Mouse (Mus musculus): ENCODE data around the gene Alk.
A peak's percentile ranks its signal among the peaks of the same experiment; 100 is the strongest.

The Alk gene

GRCm38 (mm10) chr17:72265171-72266022 is 339.0 kb downstream of the Alk start:
- DNase-seq (ENCODE audit: low spot score in 2 of 2): peak in 1 of 2 experiments; percentile 11

DNA sequence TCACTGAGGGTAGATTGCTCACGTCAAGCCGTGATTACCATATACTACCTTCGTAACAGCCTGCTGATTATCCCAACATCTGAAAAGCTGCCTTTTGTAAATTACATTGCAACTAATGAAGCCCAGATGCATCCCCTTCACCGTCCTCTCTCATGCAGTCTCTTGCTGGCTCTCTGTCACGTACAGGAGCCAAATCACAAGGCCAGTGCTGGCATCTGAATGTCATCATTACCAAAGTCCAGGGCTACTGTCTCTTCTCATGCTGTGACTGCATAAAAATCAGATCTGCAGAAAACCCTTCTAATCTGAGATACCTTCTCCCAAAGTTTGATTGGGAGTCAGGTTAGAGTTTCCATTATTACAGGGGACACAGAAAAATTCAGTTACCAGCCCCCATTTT is 351.0 kb downstream of the Alk start:
- DNase-seq (ENCODE audit: low spot score in 2 of 2): no peak

GRCm38 (mm10) chr17:72251554-72251953 is 352.9 kb downstream of the Alk start:
- DNase-seq (ENCODE audit: low spot score in 2 of 2): no peak

- DNase-seq (ENCODE audit: low spot score in 2 of 2): no peak
Measured at GRCm38 (mm10) chr17:72250482-72251405, 353.7 kb downstream of the Alk start.

DNA sequence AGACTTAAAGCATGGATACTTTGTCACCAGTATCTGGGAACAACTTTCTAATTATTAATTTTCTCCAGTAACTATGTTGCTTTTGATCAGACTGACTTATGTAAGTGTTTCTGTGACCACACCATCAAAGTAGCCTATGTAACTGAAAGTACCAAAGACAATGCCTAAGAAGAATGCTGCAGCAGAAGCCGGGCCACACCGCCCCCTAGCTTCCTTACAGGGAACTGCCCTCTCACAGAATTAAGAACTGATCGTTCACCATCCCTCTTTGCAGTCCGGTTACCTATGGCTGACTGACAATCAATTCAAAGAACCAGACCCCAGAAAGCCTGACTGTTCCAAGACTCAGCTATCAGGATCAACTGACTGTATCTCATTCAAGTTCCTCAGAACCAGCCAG is 362.4 kb downstream of the Alk start:
- DNase-seq (ENCODE audit: low spot score in 2 of 2): peak; percentile 6 to 16

DNA sequence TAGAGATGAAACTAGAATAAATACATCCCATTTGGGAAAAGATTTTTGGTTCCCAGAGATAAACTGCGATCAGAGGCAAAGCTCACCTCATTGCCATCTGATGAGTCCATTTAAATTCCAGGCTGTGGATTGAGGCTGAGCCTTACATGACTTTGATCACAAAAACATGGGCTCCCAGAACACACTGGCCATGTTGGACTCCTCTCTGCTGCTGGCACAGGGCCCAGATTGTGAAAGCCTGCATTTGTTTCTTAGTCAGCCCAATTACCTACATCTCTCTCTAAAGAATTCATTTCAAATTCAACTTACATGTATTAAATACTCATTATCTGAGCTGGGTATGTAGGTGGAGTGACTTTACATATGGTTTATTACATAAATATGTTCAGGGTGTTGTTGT is 367.1 kb downstream of the Alk start:
- peak in 1 of 2 experiments; percentile 9 for DNase-seq (ENCODE audit: low spot score in 2 of 2)

DNA sequence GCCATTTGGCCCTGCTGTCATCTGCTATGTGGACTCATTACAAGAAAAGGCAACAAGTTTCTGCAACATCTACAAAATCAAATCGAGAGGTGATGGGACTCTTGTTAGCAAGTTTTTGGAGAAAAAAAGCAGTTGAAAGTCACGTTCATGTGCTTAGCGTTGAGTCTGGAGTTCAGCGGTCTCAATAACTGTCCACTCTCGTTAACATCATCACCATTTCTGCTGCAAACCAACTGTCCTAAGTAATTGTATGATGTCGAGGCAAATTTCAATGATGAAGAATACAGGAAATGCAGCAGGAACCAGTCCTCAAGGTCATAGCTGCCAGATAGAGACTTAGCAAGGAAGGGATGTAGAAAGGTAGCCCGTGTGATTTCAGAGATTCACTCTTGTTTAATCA is 373.5 kb downstream of the Alk start:
- DNase-seq (ENCODE audit: low spot score in 2 of 2): no peak

DNA sequence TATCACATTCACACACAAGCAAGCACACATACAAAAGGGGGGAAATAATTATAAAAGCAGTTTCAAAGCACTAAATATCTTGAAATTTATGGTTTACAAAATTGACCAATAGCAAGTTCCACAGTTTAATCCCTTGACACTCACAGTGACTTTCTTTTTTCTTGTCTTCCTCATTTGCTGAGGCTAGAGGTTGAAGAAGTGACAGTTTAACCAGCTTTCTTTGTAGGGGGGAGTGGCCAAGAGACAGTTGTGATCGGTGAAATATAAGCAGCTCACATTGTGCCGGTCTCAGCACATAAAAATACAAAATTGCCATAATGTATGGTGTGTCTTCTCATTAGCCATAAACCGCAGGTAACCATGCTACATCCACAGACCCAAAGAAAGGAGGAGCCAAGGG is 385.6 kb downstream of the Alk start:
- DNase-seq (ENCODE audit: low spot score in 2 of 2): no peak

GRCm38 (mm10) chr17:72197576-72197975 is 406.9 kb downstream of the Alk start:
- DNase-seq (ENCODE audit: low spot score in 2 of 2): no peak

DNA sequence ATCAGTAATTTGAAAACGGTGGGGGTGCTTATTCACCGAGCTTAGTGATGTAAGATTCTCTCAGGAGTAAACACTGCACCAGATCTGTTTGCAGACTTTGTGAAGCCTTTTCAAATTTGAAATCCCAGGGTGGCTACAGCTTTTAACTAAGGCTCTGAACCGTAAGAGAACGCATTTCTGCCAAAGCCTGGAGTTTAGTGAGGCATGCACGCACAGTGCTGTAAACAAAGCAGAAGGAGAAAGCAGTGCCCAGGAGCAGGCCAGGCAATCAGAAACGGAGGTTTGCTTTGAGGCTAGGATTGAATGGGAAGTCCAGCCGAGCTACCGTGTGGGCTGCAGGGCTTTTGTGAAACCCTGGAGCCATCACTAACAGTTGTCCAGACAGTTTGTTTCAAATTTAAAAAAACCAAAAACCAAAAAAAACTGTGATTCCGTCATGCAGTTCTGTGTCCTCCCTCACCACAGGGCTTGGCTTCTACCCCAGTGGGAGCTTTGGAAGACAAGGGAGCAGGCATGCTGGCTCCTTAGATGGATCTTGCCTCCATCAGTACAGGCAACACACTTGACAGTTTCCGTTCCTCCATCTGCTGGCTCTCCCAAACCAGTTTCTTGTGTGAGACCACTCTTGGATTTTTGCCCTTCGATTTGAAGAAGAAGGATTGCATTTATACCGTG is 409.3 kb downstream of the Alk start:
- DNase-seq (ENCODE audit: low spot score in 2 of 2): no peak

GRCm38 (mm10) chr17:72190536-72190935 is 413.9 kb downstream of the Alk start:
- no peak for DNase-seq (ENCODE audit: low spot score in 2 of 2)

DNA sequence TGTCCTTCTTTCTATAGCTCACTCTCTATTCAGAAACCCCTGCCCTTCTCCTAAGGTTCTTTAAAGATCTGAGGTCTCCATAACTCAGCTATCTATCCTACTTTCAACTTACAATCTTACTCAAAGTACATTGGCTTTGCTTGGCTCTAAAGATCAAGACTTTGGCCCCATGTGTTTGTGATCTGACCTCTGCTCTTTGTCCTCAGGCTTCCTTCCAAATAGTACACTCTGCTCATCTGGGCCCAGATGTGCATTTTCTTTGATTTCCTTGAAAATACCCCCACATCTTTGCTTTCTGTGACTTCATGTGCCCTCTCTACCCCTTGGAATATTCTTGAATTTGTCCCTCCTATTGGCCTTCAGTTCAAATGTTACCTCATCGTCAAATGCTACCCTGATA is 417.4 kb downstream of the Alk start:
- no peak for DNase-seq (ENCODE audit: low spot score in 2 of 2)

DNA sequence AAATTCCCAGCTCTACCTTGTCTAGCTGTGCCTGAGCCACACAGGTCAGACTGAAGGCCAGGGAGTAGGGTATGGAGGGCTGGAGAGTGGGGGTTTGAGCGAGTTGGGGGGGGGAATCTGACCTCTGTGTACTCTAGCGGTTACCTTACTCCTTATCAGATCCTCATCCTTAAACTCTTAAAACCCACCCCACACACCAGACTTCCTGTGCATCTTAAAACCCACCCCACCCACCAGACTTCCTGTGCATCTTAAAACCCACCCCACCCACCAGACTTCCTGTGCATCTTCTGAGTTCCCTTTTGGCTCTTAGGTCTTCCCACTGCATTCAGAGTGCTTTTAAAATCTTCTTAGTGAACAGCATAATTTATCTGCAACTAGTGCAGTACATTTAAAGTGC is 422.0 kb downstream of the Alk start:
- no peak for DNase-seq (ENCODE audit: low spot score in 2 of 2)

GRCm38 (mm10) chr17:72180200-72180599 is 424.2 kb downstream of the Alk start:
- no peak for DNase-seq (ENCODE audit: low spot score in 2 of 2)

GRCm38 (mm10) chr17:72179722-72180140 is 424.7 kb downstream of the Alk start:
- DNase-seq (ENCODE audit: low spot score in 2 of 2): no peak

DNA sequence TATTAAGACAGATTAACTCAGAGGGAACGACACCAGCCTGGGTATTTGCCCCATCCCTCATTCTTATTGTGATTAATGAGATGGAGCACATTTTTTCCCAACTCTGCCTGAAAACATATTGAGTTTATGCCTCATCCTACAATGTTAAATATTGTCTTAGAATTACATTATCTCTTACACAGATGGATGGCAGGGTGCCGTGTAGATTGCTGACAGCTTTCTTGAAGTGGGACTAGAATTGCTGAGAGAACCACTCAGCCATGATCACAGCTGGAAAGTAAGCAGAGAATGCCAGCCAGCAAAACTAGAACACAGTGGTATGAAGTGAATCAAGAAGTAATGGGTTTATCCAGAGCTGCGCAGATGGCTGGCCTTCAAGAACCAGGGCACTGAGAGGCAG is 430.6 kb downstream of the Alk start:
- DNase-seq (ENCODE audit: low spot score in 2 of 2): peak in 1 of 2 experiments; percentile 14

DNA sequence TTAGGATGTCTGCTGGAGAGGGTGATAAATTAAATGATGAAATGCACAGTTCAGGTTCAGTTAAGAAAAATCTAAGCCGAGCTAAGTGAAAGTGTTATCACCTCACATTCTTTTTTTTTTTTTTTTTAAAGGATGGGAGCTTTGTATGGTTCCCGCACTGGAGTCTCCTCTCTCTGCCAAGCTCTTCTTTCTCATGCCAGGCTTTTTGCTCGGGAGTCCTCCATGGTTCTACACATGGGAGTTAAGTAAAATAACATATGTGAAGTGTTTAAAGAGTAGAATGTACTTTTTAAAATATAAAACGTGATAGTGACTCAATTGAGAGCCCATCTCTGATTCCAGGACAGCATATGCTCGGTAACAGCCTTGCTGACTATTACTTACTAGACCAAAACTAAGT is 436.3 kb downstream of the Alk start:
- no peak for DNase-seq (ENCODE audit: low spot score in 2 of 2)

DNA sequence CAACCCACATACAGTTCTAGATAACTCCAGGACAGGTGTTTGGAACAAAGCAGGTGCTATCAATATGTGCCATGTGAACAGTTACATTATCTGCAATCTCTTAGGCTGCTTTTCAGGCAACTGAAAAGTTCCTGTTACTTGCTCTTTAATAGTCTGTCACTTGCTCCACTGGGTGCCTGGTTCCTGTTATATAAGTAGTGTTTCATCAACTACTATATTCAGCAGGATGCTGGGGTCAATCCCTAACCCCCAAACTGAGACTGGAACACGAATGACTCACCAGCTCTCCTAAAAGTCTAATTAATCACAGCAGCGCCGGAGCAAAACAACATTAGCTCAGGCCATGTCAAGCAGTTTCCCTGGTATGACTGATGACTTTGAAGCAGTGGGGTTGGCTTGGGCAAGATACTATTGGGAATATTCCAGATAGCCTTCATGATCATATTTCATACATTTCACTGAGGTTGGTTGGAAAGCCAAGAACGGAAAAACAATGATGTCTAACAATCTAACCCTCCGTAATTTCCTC is 445.5 kb downstream of the Alk start:
- DNase-seq (ENCODE audit: low spot score in 2 of 2): no peak

- DNase-seq (ENCODE audit: low spot score in 2 of 2): no peak
Measured at GRCm38 (mm10) chr17:72157830-72158629, 446.4 kb downstream of the Alk start.

GRCm38 (mm10) chr17:72153038-72153437 is 451.4 kb downstream of the Alk start:
- no peak for DNase-seq (ENCODE audit: low spot score in 2 of 2)

Data from frontal cortex, postnatal 10 days (tissue).